Mouse (Mus musculus) small intestine, adult 2 months (tissue): ENCODE measurements around the gene Hes6. TPM values are rescaled to one million over a fixed set of nuclear protein-coding genes. Genes with fewer than 3 reads are reported as not detected.

Experiments used
- H3K27ac ChIP-seq: fragments of 200-500 bp; 2 replicates; pipeline ENCODE4 v1.5.1; 2012; ENCODE audit warnings: low read depth, low read length, control low read depth, inconsistent platforms; ENCODE audit not compliant: insufficient read depth
- H3K27me3 ChIP-seq: fragments of 200-500 bp; 2 replicates; pipeline ENCODE4 v1.6.1; 2012; ENCODE audit warnings: mild to moderate bottlenecking, moderate library complexity, low read length, inconsistent platforms; ENCODE audit not compliant: control insufficient read depth, insufficient read depth
- H3K36me3 ChIP-seq: fragments of 200-500 bp; 2 replicates; pipeline ENCODE4 v1.6.1; 2012; ENCODE audit warnings: mild to moderate bottlenecking, low read length, control low read depth, inconsistent platforms; ENCODE audit not compliant: control insufficient read depth, insufficient read depth
- H3K4me1 ChIP-seq: fragments of 200-500 bp; 2 replicates; pipeline ENCODE4 v1.6.1; 2012; ENCODE audit warnings: low read length, inconsistent platforms, mixed read lengths; ENCODE audit not compliant: control insufficient read depth, insufficient read depth, insufficient read length
- H3K4me3 ChIP-seq: fragments of 200-500 bp; 2 replicates; pipeline ENCODE4 v1.5.1; 2012; ENCODE audit warnings: low read depth, mild to moderate bottlenecking, control low read depth, inconsistent platforms, low read length, moderate library complexity
- CTCF ChIP-seq: fragments of 200-500 bp; IDR thresholded peaks from 2 replicates; pipeline ENCODE4 v1.5.1; 2012; ENCODE audit warnings: low read depth, mild to moderate bottlenecking, control low read depth, inconsistent platforms, low read length, moderate library complexity, mixed read lengths; ENCODE audit not compliant: insufficient replicate concordance, insufficient read length; ENCODE audit errors: extremely low read depth
- POLR2A ChIP-seq: fragments of 200-500 bp; IDR thresholded peaks from 2 replicates; pipeline ENCODE4 v1.6.1; 2012; ENCODE audit warnings: low read depth, mild to moderate bottlenecking, control low read depth, inconsistent platforms, low read length, moderate library complexity
- WGBS: fragments of 180-500 bp; shearing (Covaris S2); methylation state at CpG from one replicate; pipeline ENCODE4 v1.1.7; 2018; 5-methylcytosine and 5-hydroxymethylcytosine counted together
- polyA plus RNA-seq: library from polyadenylated mRNA; depleted of rRNA; stranded (reverse); fragments of >200 nt; gene quantifications from 2 replicates; pipeline ENCODE4 v1.2.3, GENCODE M21; 2012; rRNA removed

Hes6 gene
- polyA plus RNA-seq, 1 experiment, result 113 TPM

DNA sequence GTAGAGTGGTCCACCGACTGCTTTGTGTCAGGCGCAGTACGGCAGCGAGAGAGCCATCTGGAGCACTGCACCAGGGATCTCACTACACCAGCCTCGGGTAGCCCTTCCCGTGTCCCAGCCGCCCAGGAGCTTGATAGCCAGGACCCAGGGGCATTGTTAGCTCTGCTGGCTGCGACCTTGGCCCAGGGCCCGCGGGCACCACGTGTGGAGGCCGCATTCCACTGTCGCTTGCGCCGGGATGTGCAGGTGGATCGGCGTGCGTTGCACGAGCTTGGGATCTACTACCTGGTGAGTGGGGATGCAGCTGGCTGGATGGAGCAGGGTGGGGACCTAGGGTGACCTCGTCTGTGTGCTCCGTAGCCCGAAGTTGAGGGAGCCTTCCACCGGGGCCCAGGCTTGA lies 43.8 kb downstream of the Hes6 start:
- Histone ChIP-seq H3K36me3 (peaks cover 32% of the 10 kb centered on the region), H3K4me3 (peak overlapping the region; percentile 0), H3K4me1 (peaks cover 29% of the 10 kb centered on the region), H3K27ac (peak overlapping the region; percentile 75), H3K27me3 (no peaks in the 10 kb centered on the region)
- no peak for TF ChIP-seq CTCF
- WGBS, result 37% methylated on average over 23 of the region's 23 CpGs

DNA sequence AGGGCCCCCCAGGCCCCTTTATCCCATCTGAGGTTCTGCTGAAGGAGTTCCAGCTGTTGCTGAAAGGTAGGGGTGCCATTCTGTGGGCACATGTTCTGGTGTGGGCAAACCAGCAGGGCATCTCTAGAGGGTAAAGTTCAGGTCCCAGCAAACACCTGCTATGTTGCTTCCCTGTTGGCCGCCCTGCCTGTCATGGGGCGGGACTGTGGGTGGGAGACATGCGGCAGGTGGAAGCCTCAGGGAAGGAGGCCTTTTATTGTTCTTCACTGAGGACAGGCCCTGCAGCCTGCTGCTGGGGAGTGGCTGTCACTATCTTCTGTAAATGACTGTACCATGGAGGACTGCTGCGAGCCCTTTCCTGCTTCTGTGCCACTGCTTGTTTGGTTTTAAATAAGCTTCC lies 44.4 kb downstream of the Hes6 start:
- Histone ChIP-seq H3K27ac (peak overlapping the region; percentile 75), H3K36me3 (peaks cover 27% of the 10 kb centered on the region), H3K4me3 (no peak overlapping the region), H3K27me3 (no peaks in the 10 kb centered on the region), H3K4me1 (peaks cover 29% of the 10 kb centered on the region)
- TF ChIP-seq POLR2A, result no peak
- no peak for TF ChIP-seq CTCF
- WGBS, result 21% methylated on average over 4 of the region's 4 CpGs

GRCm38 (mm10) chr1:91367295-91367694 lies 46.5 kb downstream of the Hes6 start:
- 90% methylated on average over 3 of the region's 3 CpGs for WGBS
- peak overlapping the region; percentile 21 for H3K4me3 ChIP-seq
- peaks cover 9% of the 10 kb centered on the region; the same call in 1 of the 2 replicates for H3K36me3 ChIP-seq
- no peak overlapping the region for H3K27ac ChIP-seq
- no peaks in the 10 kb centered on the region for H3K27me3 ChIP-seq
- H3K4me1 ChIP-seq, result peaks cover 29% of the 10 kb centered on the region
- no peak for TF ChIP-seq CTCF
- TF ChIP-seq POLR2A, result no peak

DNA sequence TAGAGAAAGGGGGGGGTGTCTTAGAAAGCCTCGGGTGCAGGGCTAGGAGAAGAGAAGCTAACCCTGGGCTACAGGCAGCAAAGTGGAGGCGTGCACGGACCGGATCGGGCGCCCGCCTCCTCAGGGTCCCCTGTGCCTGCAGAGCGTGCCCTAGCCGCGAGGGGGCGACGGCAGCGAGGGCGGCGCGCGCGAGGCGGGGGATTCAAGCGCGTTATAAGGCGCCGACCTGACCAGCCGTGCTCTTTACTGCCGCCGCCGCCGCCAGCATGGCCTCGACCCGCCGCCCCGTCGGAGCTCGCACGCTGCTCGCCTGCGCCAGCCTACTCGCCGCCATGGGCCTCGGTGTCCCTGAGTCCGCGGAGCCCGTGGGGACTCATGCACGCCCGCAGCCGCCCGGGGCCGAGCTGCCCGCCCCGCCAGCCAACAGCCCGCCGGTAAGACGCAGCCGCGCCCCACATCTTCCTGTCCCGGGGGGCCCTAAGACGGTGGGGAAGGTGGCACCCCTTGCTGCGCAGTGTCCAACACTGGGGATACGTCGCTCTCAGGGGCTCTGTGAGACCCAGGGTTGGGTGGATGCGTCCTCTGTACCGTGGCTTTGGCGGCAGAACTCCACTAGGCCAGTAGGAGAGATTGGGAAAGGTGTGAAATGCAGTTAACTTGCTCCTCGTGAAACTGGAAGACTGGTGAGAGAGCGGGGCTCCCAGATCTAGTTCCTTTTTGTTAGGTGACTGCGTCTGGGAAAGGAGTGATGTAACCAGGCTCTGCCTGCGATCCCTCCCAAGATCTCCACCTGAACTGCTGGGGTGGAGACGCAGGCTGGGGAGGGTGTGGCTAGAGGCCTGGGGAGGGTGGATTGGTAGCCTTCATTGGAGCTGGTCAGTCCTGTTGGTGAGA lies 47.4 kb downstream of the Hes6 start, which contains the start of gene Erfe:
Gene Erfe, plus strand, starts transcription at position 216 of the 894 bp plus-strand sequence.
- Histone ChIP-seq H3K4me1 (peaks cover 29% of the 10 kb centered on the region), H3K27ac (peak within 1 kb of the TSS; percentile 59), H3K27me3 (no peaks in the 10 kb centered on the region), H3K36me3 (peaks cover 1% of the 10 kb centered on the region; the same call in 1 of the 2 replicates), H3K4me3 (peak within 1 kb of the TSS; percentile 71)
- peak; percentile 53 for TF ChIP-seq CTCF
- no peak for TF ChIP-seq POLR2A
- WGBS, result 1% methylated on average over 67 of the region's 68 CpGs

DNA sequence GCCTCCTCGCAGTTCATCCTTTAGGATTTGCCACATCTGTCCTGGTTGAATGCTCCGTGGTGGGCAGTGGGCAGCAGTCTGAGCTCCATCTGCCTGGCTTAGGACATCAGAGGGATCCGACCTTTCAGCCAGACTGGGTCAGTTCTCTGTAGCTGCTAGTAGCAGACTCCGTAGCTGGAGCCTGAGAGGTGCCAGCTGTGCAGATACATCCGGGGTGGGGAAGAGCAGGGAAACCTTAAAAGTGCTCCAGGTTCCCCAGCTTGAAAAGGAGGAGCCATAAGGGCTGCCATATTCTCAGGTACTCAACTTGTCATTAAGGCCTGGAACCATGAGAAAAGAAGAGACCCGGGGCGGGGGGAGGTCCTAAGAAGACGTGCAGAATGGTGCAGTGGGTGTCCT lies 48.0 kb downstream of the Hes6 start:
- H3K27ac ChIP-seq, result no peak overlapping the region
- H3K4me3 ChIP-seq, result peak overlapping the region; percentile 71
- TF ChIP-seq POLR2A, result no peak
- no peak for TF ChIP-seq CTCF
- H3K36me3 ChIP-seq, result 0 out of 2 replicates have a peak, but pooled peaks cover 1% of the 10 kb centered on the region
- H3K27me3 ChIP-seq, result no peaks in the 10 kb centered on the region
- H3K4me1 ChIP-seq, result peaks cover 29% of the 10 kb centered on the region
- WGBS, result 42% methylated on average over 8 of the region's 8 CpGs

DNA sequence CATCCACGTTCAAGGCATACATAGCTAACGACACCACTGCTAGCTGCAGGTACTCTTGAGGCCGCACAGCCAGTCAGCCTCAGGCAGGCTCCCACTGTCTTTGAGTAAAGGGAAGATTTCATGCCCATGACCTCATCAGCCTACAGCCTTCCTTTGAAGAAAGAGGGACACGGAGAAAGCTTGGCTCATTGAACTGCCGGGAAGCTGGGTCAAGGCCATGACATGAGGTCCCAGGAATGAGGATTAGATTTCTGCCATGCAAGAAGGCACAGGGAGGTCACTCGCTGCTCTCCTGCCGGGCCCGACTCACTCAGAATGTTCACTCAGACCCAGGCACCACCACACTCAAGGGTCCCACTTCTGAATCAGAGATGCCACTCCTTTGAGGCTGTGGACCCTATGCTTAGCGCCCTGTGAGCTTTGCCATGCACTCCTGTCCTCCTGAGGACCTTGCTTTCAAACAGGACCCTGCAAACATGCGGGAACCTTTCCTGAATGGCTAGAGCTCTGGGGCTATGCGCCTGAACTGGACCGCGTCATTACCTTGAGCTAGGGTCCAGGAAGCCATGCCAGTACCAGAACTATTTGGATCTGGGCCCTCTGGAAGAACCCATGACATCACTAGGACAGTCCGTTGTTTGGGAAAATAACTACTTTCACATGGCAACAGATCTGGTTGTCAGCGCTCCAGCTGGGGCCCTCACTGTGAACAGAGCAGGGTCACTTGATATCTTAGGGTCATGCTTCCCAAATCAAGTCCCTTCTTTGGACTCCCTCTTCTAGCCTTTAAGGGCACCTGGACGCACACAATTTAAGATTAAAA lies 48.8 kb downstream of the Hes6 start:
- Histone ChIP-seq H3K27ac (no peak overlapping the region), H3K27me3 (no peaks in the 10 kb centered on the region), H3K4me1 (peaks cover 24% of the 10 kb centered on the region), H3K36me3 (no peaks in the 10 kb centered on the region), H3K4me3 (no peak overlapping the region)
- no peak for TF ChIP-seq CTCF
- TF ChIP-seq POLR2A, result no peak
- 92% methylated on average over 16 of the region's 16 CpGs for WGBS

DNA sequence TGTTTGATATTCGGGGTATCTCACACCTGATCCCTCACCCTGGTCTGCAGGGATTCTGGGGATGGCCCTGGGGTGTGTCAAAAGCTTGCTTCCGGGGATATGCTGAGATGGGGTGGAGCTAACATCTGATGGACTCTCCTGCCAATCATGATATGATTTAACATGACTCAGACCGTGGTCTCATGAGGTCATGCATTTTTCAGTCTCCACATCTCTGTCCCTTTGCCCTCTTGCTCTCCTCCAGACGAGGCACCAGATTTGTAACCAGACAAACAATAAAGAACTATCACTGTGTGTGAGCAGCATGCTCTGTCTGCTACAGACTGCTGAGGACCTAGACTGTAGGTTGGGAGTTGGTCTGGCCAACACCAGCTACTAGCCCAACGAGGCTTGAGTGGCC lies 51.7 kb downstream of the Hes6 start:
- Histone ChIP-seq H3K4me3 (no peak overlapping the region), H3K27me3 (no peaks in the 10 kb centered on the region), H3K27ac (no peak overlapping the region), H3K36me3 (no peaks in the 10 kb centered on the region), H3K4me1 (peaks cover 7% of the 10 kb centered on the region)
- WGBS, result 52% methylated on average over 5 of the region's 5 CpGs
- no peak for TF ChIP-seq POLR2A
- no peak for TF ChIP-seq CTCF

Other genes starting within 250 kb of the Hes6 start
- 12.1 and 23.5 TPM in 2 replicates for gene Ramp1, start 234.2 kb downstream of the Hes6 start, polyA plus RNA-seq
- 12.4 and 19.5 TPM in 2 replicates for gene Ube2f, start 163.7 kb downstream of the Hes6 start, polyA plus RNA-seq
- gene Scly, start 115.7 kb downstream of the Hes6 start, polyA plus RNA-seq, result 20.9 and 30.2 TPM in 2 replicates
- 0.10 and 0.13 TPM in 2 replicates for gene Espnl, start 92.0 kb downstream of the Hes6 start, polyA plus RNA-seq
- 1.2 and 1.5 TPM in 2 replicates for gene Klhl30, start 63.0 kb downstream of the Hes6 start, polyA plus RNA-seq
- gene Erfe, start 47.6 kb downstream of the Hes6 start, polyA plus RNA-seq, result 3.7 and 7.3 TPM in 2 replicates
- 17.9 and 34.6 TPM in 2 replicates for gene Ilkap, start 15.2 kb downstream of the Hes6 start, polyA plus RNA-seq
- gene Per2, start 45.3 kb upstream of the Hes6 start, polyA plus RNA-seq, result 4.1 and 5.2 TPM in 2 replicates
- 2.0 and 3.7 TPM in 2 replicates for gene Traf3ip1, start 80.6 kb upstream of the Hes6 start, polyA plus RNA-seq
- gene Asb1, start 126.5 kb upstream of the Hes6 start, polyA plus RNA-seq, result 2.1 and 2.3 TPM in 2 replicates